Mouse (Mus musculus) megakaryocyte, embryonic 14.5 days (primary cell): ENCODE measurements at regions not wholly inside any gene's neighbourhood (a gene's known extent, or its start where the extent isn't known, plus 50 kb on each side); places are given as distances from the start of the nearest gene placed in this dataset.

Experiments used
- H3K27me3 ChIP-seq: replicated peaks from 2 replicates; pipeline ENCODE3; 2012; ENCODE audit warnings: inconsistent platforms
- H3K36me3 ChIP-seq: replicated peaks from 2 replicates; pipeline ENCODE3; 2012; ENCODE audit warnings: low read length, inconsistent platforms, mixed read lengths
- H3K4me1 ChIP-seq: 2 replicates; pipeline ENCODE4 v1.6.1; 2012; ENCODE audit warnings: inconsistent platforms
- H3K4me3 ChIP-seq: replicated peaks from 2 replicates; pipeline ENCODE3; 2012; ENCODE audit warnings: moderate library complexity, mild to moderate bottlenecking, inconsistent platforms
- H3K9me3 ChIP-seq: 2 replicates; pipeline ENCODE4 v1.6.1; 2012; ENCODE audit warnings: inconsistent platforms
- FLI1 ChIP-seq: IDR thresholded peaks from 2 replicates; pipeline ENCODE4 v1.6.1; 2012; ENCODE audit warnings: low read length, inconsistent platforms, mixed read lengths
- GATA1 ChIP-seq: IDR thresholded peaks from 3 replicates; pipeline ENCODE4 v1.6.1; 2012; ENCODE audit warnings: mixed read lengths, low read length, inconsistent platforms, borderline replicate concordance

- TF ChIP-seq GATA1 = no peak
- no peak for TF ChIP-seq FLI1
- no peaks in the 10 kb centered on the region for H3K36me3 ChIP-seq
Measured at GRCm38 (mm10) chr7:83050833-83051497, 183.8 kb downstream of the Mex3b start.

GRCm38 (mm10) chr7:83056101-83056935, 189.2 kb downstream of the Mex3b start:
- Histone ChIP-seq H3K4me1 (peaks cover 24% of the 10 kb centered on the region), H3K27me3 (no peaks in the 10 kb centered on the region), H3K4me3 (no peak overlapping the region), H3K9me3 (no peaks in the 10 kb centered on the region), H3K36me3 (no peaks in the 10 kb centered on the region)
- TF ChIP-seq GATA1 (no peak), FLI1 (no peak)

More at GRCm38 (mm10) chr7:83050833-83051497, 183.8 kb downstream of the Mex3b start:
- H3K4me3 ChIP-seq = no peak overlapping the region
- H3K9me3 ChIP-seq = peaks cover 3% of the 10 kb centered on the region; the same call in 1 of the 2 replicates
- peaks cover 6% of the 10 kb centered on the region; the same call in 1 of the 2 replicates for H3K4me1 ChIP-seq
- H3K27me3 ChIP-seq = no peaks in the 10 kb centered on the region

- no peaks in the 10 kb centered on the region for H3K9me3 ChIP-seq
- H3K4me1 ChIP-seq = peaks cover 32% of the 10 kb centered on the region
- no peak overlapping the region for H3K4me3 ChIP-seq
- H3K27me3 ChIP-seq = no peaks in the 10 kb centered on the region
- H3K36me3 ChIP-seq = no peaks in the 10 kb centered on the region
- TF ChIP-seq GATA1 (no peak), FLI1 (no peak)
Measured at GRCm38 (mm10) chr7:83060318-83060717, 193.2 kb downstream of the Mex3b start.

DNA sequence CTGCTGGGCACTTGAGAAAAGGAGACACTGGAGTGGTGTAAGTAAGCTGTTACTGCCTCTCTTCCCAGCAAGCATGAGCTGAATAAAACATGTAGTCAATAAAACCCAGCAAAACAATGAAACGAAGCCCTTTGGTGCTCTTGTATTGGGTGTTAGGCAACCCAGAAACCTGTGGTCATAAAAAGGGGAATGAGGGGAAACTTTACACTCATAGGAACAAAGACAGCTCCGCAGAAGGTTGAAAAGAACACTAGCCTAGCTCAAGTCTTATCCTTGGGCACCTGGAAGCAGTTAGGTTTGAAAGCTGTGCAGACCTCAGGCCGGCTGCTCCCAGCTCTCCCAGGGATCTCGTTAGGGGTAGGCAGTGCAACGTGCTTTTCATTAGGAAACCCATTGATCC, 193.6 kb downstream of the Mex3b start:
- Histone ChIP-seq H3K27me3 (no peaks in the 10 kb centered on the region), H3K4me3 (no peak overlapping the region), H3K4me1 (peaks cover 32% of the 10 kb centered on the region), H3K36me3 (no peaks in the 10 kb centered on the region), H3K9me3 (no peaks in the 10 kb centered on the region)
- TF ChIP-seq GATA1 = no peak
- TF ChIP-seq FLI1 = no peak

GRCm38 (mm10) chr7:83061197-83061893, 194.2 kb downstream of the Mex3b start:
- no peaks in the 10 kb centered on the region for H3K9me3 ChIP-seq
- no peak overlapping the region for H3K4me3 ChIP-seq
- TF ChIP-seq FLI1 (no peak), GATA1 (no peak)
- H3K27me3 ChIP-seq = no peaks in the 10 kb centered on the region
- H3K4me1 ChIP-seq = peaks cover 29% of the 10 kb centered on the region
- no peaks in the 10 kb centered on the region for H3K36me3 ChIP-seq

DNA sequence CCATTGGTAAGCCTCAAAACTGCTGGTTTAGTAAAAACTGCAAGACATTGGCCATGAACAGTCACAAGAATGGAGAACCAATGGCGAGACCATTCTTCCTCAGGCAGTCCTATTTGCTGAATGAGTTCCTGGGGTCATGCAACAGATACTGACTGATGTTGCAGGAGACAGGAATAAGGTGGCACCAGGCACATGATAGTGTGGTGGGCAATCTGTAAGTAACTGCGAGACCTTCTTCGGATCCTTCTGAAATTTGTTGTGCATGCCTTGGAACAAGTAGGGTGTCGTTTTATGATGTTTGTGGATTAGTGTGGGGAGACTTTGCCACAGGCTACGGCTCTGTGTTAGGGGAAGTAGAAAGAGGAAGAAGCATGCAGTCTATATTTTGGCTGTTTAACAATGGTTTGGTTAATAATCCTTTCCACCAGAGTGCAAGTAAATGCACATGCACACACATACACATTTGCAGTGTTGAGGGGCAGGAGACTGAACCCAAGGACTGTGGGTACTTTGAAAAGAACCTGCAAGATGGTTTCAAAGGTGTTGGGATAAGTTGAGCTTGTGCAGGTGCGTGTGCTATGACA, 194.9 kb downstream of the Mex3b start:
- Histone ChIP-seq H3K27me3 (no peaks in the 10 kb centered on the region), H3K4me1 (peaks cover 29% of the 10 kb centered on the region), H3K36me3 (no peaks in the 10 kb centered on the region), H3K4me3 (no peak overlapping the region), H3K9me3 (no peaks in the 10 kb centered on the region)
- TF ChIP-seq GATA1 (no peak), FLI1 (no peak)

- Histone ChIP-seq H3K4me3 (no peak overlapping the region), H3K4me1 (peaks cover 24% of the 10 kb centered on the region), H3K27me3 (no peaks in the 10 kb centered on the region), H3K36me3 (no peaks in the 10 kb centered on the region), H3K9me3 (no peaks in the 10 kb centered on the region)
- TF ChIP-seq FLI1 = no peak
- TF ChIP-seq GATA1 = no peak
Measured at GRCm38 (mm10) chr7:83063559-83063958, 196.4 kb downstream of the Mex3b start.

GRCm38 (mm10) chr7:83065341-83065740, 198.2 kb downstream of the Mex3b start:
- Histone ChIP-seq H3K4me3 (no peak overlapping the region), H3K9me3 (no peaks in the 10 kb centered on the region), H3K27me3 (no peaks in the 10 kb centered on the region), H3K36me3 (no peaks in the 10 kb centered on the region), H3K4me1 (peaks cover 22% of the 10 kb centered on the region)
- TF ChIP-seq FLI1 (no peak), GATA1 (no peak)

DNA sequence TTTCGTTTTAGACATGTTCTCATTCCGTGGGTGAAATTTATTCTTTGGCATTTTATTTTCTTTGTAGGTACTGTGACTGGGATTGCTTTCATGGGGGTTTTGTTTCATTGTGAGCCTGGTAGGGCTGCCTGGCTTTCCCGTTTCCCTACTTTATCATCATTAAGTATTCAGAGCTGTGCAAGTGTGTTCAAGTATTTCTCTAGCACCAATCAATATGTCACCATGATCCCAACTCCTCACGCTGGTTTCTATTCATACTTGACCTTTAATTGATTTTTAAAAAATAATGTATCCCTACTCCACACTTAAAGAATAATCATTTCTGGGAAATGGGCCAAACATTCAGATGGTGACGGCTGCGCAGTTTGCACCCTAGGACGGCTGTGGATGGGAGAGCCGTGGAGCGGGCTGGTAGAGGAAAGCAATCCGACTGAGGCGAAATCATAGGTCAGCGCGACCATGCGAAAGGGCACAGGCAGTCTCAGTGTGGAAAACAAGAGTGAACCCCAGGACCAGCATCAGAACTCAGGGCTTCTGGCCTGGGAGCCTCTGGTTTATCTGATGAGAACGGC, 207.4 kb downstream of the Mex3b start:
- H3K4me3 ChIP-seq = no peak overlapping the region

More for the DNA sequence above, 207.4 kb downstream of the Mex3b start:
- Histone ChIP-seq H3K36me3 (peaks cover 12% of the 10 kb centered on the region), H3K4me1 (peaks cover 66% of the 10 kb centered on the region), H3K27me3 (no peaks in the 10 kb centered on the region), H3K9me3 (peaks cover 10% of the 10 kb centered on the region)
- TF ChIP-seq FLI1 (no peak), GATA1 (no peak)
